Mouse (Mus musculus) ES-Bruce4 (cell line): ENCODE results near the gene Gm49661.
A peak's percentile ranks its signal among the peaks of the same experiment; 100 is the strongest.

Experiments used
- CTCF ChIP-seq: IDR thresholded peaks from one replicate; pipeline ENCODE4 v1.8.1; 2011; ENCODE audit warnings: low read depth, low read length
- EP300 ChIP-seq: IDR thresholded peaks from 2 replicates; pipeline ENCODE4 v1.6.1; 2011; ENCODE audit warnings: low read depth, low read length; ENCODE audit not compliant: insufficient read depth
- POLR2A ChIP-seq: IDR thresholded peaks from one replicate; pipeline ENCODE4 v1.8.1; 2011; ENCODE audit warnings: low read length; ENCODE audit not compliant: insufficient read depth

DNA sequence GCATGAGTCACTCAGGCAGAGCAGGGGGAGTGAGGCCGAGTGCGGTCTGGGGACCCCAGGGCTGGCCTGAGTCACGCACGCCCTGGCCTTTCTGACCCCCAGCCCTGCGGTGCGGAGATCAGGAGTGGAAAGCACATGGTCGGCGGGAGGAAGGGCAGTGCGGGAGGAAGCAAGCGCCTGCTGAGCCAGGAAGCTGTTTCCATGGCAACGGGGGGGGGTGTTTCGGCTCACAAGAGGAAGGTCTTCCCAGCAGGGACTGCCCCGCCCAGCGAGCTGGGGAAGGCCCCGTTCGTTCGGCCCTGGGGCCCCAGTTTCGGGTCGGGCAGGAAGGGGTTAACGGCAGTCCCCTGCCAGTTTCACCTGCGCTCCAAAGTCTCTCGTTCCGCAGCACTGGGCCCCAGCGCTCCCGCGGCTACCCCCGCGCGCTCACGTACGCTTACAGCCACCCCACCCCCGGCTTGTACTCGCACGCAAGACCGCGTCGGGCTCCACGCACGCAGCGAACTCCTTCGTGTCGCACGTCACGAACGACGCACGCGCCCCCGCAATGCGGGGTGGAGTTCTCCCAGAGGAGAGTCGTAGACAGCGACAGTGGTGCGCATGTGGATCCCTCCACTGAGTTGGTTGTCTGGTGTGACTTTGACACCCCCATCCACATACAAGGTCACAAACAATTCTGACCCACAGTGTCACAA is 16.6 kb upstream of the Gm49661 start:
- TF ChIP-seq POLR2A (no peak), CTCF (no peak), EP300 (peak; percentile 83)
